Mouse (Mus musculus) left cerebral cortex, adult 2 months (tissue): ENCODE data around the gene St6gal1. TPM values are rescaled to one million over a fixed set of nuclear protein-coding genes. Genes with fewer than 3 reads are reported as not detected.

Source experiments
- DNase-seq, 2 experiments: peaks; one replicate each; pipeline ENCODE4 v3.0.0; 2021 to 2022; ENCODE audit warnings: low spot score in 2 of 2, mixed read lengths in 1 of 2; ENCODE audit errors: extremely low spot score in 1 of 2
- H3K27ac ChIP-seq: fragments of 200-600 bp; 2 replicates; pipeline ENCODE4 v1.8.1; 2022
- H3K4me3 ChIP-seq: fragments of 200-600 bp; 2 replicates; pipeline ENCODE4 v1.8.1; 2022
- CTCF ChIP-seq: fragments of 200-600 bp; IDR thresholded peaks from 2 replicates; pipeline ENCODE4 v1.8.1; 2022; ENCODE audit warnings: antibody characterized with exemption, mild to moderate bottlenecking, moderate library complexity
- intact Hi-C: fragments of 180-260 bp; cut with DNase I; formaldehyde crosslinking; loops from one replicate; pipeline ENCODE4 v1.15.1; 2025
- total RNA-seq, 2 experiments: library from RNA; stranded (reverse); gene quantifications; 2 replicates each; pipeline ENCODE4 v1.2.3; 2021

The St6gal1 gene
- total RNA-seq, 2 experiments from 2014 or later: 16.5 to 18.7 TPM

- H3K4me3 ChIP-seq: no peak overlapping the region
- H3K27ac ChIP-seq: no peak overlapping the region
- intact Hi-C loops: no loop called here
- no peak for DNase-seq
- TF ChIP-seq CTCF: no peak
Observed at GRCm38 (mm10) chr16:23282941-23283340, 58.4 kb downstream of the St6gal1 start.

DNA sequence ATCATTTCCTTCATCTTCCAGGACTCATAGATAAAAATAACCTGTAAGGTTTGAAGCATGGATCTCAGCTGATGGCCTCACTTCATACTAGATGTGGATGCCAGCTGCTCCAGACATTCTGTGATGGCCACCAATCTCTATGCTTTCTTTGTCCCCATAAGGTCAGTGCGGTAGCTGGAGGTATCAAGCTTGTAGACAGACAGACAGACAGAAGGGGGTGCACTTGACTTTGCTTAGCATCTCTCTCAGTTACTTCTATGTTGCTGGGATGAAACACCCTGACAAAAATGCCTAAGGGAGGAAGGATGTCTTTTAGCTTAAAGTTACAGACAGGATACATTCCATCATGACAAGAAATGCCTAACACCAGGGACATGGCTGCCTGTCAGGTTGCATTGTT, 59.1 kb downstream of the St6gal1 start:
- Histone ChIP-seq H3K4me3 (no peak overlapping the region), H3K27ac (no peak overlapping the region)
- TF ChIP-seq CTCF: no peak
- no peak for DNase-seq
- intact Hi-C loops: no loop called here

- intact Hi-C loops: no loop called here
- TF ChIP-seq CTCF: no peak
- H3K4me3 ChIP-seq: no peak overlapping the region
- no peak for DNase-seq
- no peak overlapping the region for H3K27ac ChIP-seq
Observed at GRCm38 (mm10) chr16:23284470-23285394, 60.2 kb downstream of the St6gal1 start.

- TF ChIP-seq CTCF: no peak
- DNase-seq: no peak
- intact Hi-C loops: no loop called here
- Histone ChIP-seq H3K27ac (no peak overlapping the region), H3K4me3 (no peak overlapping the region)
Observed at GRCm38 (mm10) chr16:23286380-23287097, 62.0 kb downstream of the St6gal1 start.

- no peak for DNase-seq
- H3K4me3 ChIP-seq: no peak overlapping the region
- no peak overlapping the region for H3K27ac ChIP-seq
- no peak for TF ChIP-seq CTCF
- intact Hi-C loops: no loop called here
Observed at GRCm38 (mm10) chr16:23287312-23288040, 62.9 kb downstream of the St6gal1 start.

DNA sequence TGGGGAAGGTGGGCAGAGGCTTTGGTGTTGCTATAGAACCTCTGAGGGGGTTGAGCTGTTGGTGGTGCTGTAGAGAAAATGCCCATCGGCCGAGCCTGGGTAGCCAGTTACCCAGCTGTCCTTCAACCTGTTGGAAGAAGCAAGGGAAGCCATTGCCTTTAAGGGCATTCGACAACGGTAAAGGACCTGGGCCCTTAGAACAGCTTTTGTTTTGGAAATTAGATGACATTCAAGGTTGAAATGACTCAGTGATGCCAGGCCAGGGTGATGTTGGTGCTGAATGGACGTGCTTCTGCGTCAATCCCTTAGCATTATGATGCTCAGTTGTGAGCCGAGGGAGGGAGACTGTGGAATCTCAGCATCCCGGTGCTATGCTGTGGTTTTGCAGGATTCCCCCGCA, 63.6 kb downstream of the St6gal1 start:
- H3K27ac ChIP-seq: no peak overlapping the region
- no peak for DNase-seq
- TF ChIP-seq CTCF: no peak
- H3K4me3 ChIP-seq: no peak overlapping the region
- intact Hi-C loops: no loop called here

DNA sequence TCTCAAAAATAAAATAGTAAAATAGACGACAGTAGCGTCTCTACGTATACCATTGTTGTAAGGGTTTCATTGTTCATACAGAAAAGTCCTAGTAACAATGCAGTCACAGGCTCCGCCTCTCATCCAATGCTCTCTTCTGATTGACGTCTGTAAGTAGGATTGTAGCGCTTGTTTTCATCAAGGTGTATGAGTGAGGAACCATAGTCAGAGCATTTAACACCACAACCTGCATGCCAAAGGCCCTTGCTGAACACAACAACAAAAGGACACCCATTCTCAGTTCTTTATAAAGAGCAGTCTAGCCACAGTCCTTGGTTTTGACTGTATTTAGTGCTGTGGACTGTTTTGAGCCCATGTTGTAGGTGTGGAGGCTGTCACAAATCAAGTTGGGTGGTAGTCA, 64.9 kb downstream of the St6gal1 start:
- Histone ChIP-seq H3K27ac (no peak overlapping the region), H3K4me3 (no peak overlapping the region)
- DNase-seq: no peak
- intact Hi-C loops: no loop called here
- TF ChIP-seq CTCF: no peak

DNA sequence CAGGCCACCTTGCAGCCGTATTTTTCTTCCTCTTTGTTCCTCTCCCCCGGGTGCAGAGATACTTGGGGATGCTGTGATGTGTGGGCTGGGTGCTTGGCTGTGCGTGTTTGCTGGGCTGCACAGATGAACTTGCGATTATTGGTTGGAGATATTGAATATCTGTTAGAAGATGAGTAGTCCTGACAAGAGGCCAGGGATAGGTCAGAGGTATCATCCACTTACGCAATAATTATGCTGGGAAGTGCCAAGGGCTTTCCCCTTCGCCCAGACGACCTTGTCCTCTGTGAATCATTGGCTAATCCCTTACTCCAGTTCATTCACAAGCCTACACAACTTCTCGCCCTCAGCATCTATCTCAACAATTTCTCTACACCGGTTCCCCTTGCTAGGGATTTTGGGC, 65.6 kb downstream of the St6gal1 start:
- no peak for TF ChIP-seq CTCF
- DNase-seq: no peak
- Histone ChIP-seq H3K4me3 (no peak overlapping the region), H3K27ac (no peak overlapping the region)
- intact Hi-C loops: no loop called here

DNA sequence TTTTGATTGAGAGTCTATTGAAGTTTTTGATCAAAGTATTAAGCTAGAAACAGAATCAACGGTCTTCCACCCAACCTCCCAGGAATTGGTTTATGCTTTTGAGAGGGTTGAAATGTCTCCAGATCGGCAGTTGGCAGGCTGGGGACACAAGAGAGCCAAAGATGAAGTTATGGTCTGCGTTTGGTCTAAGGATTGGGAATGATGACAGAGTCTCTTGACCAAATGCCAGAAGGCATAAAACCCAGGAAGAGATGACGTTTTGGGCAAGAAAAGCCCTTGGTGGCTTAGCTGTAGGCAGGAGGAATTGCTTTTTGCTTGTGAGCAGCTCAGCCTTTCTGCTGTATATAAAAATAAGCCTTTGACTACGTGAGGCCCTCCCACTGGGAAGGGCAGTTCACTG, 67.0 kb downstream of the St6gal1 start:
- intact Hi-C loops: no loop called here
- Histone ChIP-seq H3K27ac (peak overlapping the region; percentile 28; the same call in 1 of the 2 replicates), H3K4me3 (no peak overlapping the region)
- no peak for DNase-seq
- no peak for TF ChIP-seq CTCF

DNA sequence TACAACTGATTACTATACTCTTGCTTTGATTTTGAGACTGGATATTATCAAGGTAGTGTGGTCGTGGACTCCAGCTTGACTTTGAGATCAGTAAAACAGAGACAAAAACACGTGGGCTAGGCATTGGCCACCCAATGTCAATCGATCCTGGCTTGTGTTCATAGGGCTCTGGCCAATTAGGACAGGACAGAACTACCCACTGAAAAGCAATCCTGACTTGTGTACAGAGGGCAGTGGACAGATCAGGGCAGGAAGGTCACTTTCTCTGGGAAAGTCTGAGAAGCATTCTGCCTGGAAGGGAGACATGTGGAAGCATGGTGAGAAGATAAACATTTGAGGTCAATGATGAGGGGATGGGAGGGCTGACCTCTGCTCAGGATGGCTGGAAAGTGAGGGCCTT, 69.7 kb downstream of the St6gal1 start:
- no peak for TF ChIP-seq CTCF
- Histone ChIP-seq H3K4me3 (no peak overlapping the region), H3K27ac (no peak overlapping the region)
- no peak for DNase-seq
- intact Hi-C loops: no loop called here

DNA sequence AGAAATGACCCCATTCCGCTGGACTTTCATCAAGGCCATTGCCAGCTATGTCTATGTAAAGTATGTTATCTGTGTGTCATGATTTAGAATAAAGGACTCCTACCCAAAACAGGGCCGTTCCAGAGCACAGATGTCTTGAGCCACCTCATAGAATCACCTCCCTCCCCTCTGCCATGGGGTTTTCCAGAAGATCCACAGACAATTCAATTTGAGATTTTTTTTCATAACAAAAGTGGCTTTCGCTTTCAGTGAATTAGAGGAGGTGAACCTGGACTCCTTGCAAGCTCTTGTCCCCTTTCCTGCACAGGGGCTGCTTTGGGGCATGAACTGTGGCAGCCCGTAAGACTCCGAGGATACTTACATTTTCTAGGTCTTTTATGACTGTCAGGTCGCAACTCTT, 70.2 kb downstream of the St6gal1 start:
- intact Hi-C loops: no loop called here
- Histone ChIP-seq H3K4me3 (no peak overlapping the region), H3K27ac (no peak overlapping the region)
- no peak for DNase-seq
- no peak for TF ChIP-seq CTCF

- no peak for DNase-seq
- intact Hi-C loops: no loop called here
- Histone ChIP-seq H3K4me3 (no peak overlapping the region), H3K27ac (no peak overlapping the region)
- no peak for TF ChIP-seq CTCF
Observed at GRCm38 (mm10) chr16:23295720-23296119, 71.2 kb downstream of the St6gal1 start.
